Mouse (Mus musculus) midbrain, embryonic 10.5 days (tissue): Measurements from ENCODE around the gene Hnrnpc. TPM values are rescaled to one million over a fixed set of nuclear protein-coding genes. Genes with fewer than 3 reads are reported as not detected.

Experiments used
- DNase-seq: peaks from one replicate; pipeline ENCODE4 v3.0.0-alpha.2; 2017; ENCODE audit warnings: low spot score
- H3K27ac ChIP-seq: fragments of 300-500 bp; sonication (generic); replicated peaks from 2 replicates; pipeline ENCODE4 v1.5.1; 2016; ENCODE audit warnings: mild to moderate bottlenecking
- H3K27me3 ChIP-seq: fragments of 300-500 bp; sonication (generic); 2 replicates; pipeline ENCODE4 v1.6.1; 2016; ENCODE audit warnings: low read depth, mild to moderate bottlenecking; ENCODE audit not compliant: poor library complexity, severe bottlenecking
- H3K36me3 ChIP-seq: fragments of 300-500 bp; sonication (generic); 2 replicates; pipeline ENCODE4 v1.6.1; 2016; ENCODE audit warnings: mild to moderate bottlenecking, moderate library complexity
- H3K4me1 ChIP-seq: fragments of 300-500 bp; sonication (generic); 2 replicates; pipeline ENCODE4 v1.6.1; 2016
- H3K4me3 ChIP-seq: fragments of 300-500 bp; sonication (generic); 2 replicates; pipeline ENCODE4 v1.5.1; 2016; ENCODE audit warnings: mild to moderate bottlenecking, moderate library complexity
- H3K9me3 ChIP-seq: fragments of 300-500 bp; sonication (generic); replicated peaks from 2 replicates; pipeline ENCODE4 v1.6.1; 2016; ENCODE audit warnings: mild to moderate bottlenecking
- WGBS: fragments of 180-500 bp; shearing (Covaris S2); methylation state at CpG from one replicate; pipeline ENCODE4 v1.1.7; 2016; 5-methylcytosine and 5-hydroxymethylcytosine counted together
- polyA plus RNA-seq: library from polyadenylated mRNA; unstranded; fragments of >200 nt; fragmentation: Nextera tagmentation; extraction: Ambion mirVana; gene quantifications from 2 replicates; pipeline ENCODE4 v1.2.1, GENCODE M21; 2016

The Hnrnpc gene
- 876 and 930 TPM in 2 replicates for polyA plus RNA-seq

DNA sequence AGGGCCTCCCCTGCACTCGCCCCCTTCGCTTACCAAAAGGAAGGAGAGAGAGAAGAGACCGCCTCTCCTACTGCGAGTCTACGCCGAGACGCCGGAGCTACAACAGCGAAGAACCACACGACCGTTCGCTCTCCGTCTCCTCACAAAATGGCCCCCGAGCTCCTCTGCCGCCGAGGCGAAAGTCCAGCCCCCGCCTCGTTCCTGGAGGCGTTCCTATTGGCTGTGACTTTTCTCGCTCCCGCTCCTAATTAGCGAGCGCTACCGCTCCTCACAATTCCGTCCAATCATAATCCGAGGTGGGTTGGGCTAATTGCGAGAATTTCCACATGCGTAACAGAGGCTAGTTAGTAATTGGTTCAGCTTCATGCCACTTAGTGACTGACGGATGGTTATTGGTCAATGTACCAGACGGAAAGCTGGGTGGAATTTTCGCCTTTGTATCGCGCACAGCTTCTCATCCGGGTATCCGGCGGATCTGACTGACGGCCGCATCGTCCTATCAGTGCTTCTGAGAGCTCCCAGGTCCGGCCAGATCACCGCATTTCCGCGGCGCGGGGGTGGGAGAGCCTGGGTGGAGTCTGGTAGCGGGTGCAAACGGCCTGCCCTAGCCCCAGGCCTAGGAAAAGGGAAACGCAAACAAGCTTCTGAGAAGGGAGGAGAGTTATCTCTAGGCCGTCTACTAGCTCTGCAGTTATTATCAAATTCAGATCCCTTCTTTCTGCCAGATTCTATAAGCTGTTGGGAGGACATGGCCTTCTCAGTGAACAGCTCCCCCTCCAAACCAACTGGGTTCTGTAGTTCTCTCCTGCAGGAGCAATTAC is at the start of gene Hnrnpc:
TSS of gene Hnrnpc (minus strand) at position 173 of the 821 bp plus-strand sequence.
- Histone ChIP-seq H3K4me3 (peak within 1 kb of the TSS; percentile 95), H3K27ac (peak within 1 kb of the TSS; percentile 99), H3K9me3 (no peaks in the 10 kb centered on the region), H3K36me3 (peaks cover 29% of the 10 kb centered on the region), H3K4me1 (peaks cover 44% of the 10 kb centered on the region), H3K27me3 (no peaks in the 10 kb centered on the region)
- WGBS: under 1% methylated on average over 50 of the region's 50 CpGs
- DNase-seq: peak; percentile 100

DNA sequence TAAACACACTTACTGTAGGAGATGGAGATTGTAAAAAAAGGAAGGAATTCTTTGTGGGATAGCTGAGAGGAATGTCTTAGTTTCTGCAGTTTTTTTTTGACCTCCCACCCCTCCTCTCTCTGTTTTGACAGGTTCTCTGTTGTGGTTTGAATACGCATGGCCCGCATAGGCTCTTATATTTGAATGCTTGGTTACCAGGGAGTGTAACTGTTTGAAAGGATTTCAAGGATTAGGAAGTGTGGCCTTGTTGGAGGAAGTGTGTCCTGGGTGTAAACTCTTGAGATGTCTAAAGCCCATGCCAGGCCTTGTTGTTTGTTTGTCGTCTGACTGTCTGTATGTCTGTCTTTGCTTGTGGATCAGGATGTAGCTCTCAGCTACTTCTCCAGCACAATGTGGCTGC is 48.8 kb upstream of the Hnrnpc start:
- no peak overlapping the region for H3K4me3 ChIP-seq
- peaks cover 16% of the 10 kb centered on the region for H3K4me1 ChIP-seq
- no peaks in the 10 kb centered on the region for H3K27me3 ChIP-seq
- no peaks in the 10 kb centered on the region for H3K9me3 ChIP-seq
- DNase-seq: no peak
- peaks cover 4% of the 10 kb centered on the region for H3K36me3 ChIP-seq
- no peak overlapping the region for H3K27ac ChIP-seq
- WGBS: 51% methylated on average over 3 of the region's 3 CpGs

DNA sequence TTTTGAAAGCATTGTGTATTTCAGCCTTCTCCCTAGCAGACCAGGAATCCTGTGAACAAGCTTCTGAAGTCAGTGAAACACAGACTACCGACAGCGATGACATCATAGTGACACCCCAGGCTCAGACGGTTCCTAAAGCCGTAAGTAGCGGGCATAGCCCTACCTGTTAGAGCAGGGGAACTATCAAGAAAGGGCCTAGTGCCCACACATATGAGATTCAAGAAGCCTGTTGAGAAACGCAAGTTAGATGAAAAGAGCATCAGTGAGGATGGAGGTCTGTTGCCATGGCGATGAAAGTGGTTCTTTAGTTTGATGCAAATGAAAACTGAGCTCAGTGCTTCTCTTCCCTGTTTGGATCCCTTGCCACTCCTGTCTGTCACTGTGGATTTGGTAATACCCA is 48.4 kb upstream of the Hnrnpc start:
- Histone ChIP-seq H3K9me3 (no peaks in the 10 kb centered on the region), H3K27me3 (no peaks in the 10 kb centered on the region), H3K4me3 (peak overlapping the region; percentile 26; the same call in 1 of the 2 replicates), H3K4me1 (peaks cover 16% of the 10 kb centered on the region), H3K36me3 (no peaks in the 10 kb centered on the region), H3K27ac (no peak overlapping the region)
- 39% methylated on average over 7 of the region's 7 CpGs for WGBS
- DNase-seq: peak; percentile 21

DNA sequence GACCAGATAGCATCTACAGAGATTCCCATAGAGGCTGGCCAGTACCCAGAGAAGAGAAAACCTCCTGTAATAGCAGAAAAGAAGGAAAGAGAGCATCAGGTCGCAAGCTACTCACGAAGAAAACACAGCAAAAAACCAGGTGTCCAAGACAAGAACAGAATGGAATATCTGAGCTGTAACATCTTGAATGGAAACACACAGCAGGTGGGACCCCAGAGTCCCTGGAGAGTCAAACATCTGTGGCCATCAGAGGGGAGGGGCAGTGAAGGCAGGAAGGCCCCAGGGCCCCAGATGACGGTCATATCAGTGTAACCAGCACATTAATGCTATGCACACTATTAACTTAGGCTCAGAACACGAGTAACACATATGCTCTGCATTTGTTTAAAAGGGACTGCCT is 46.1 kb upstream of the Hnrnpc start:
- Histone ChIP-seq H3K4me3 (no peak overlapping the region), H3K9me3 (no peaks in the 10 kb centered on the region), H3K27ac (no peak overlapping the region), H3K27me3 (no peaks in the 10 kb centered on the region), H3K4me1 (peaks cover 16% of the 10 kb centered on the region), H3K36me3 (no peaks in the 10 kb centered on the region)
- DNase-seq: no peak
- 73% methylated on average over 4 of the region's 4 CpGs for WGBS

DNA sequence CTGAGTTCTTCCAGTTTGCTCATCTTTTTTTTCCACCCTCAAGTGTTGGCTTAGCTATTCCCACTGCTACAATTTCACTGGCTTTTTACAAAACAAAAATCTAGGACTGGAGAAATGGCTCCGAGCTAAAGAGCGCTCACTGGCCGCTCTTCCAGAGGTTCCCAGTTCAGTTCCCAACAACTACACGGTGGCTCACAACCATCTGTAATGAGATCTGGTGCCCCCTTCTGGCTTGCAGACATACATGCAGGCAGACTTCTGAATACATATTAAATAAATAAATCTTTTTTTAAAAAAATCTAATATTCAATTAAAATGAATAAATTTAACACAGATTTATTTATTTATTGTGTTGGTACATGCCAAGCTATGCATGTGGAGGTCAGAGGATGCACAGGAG is 42.7 kb upstream of the Hnrnpc start:
- H3K4me3 ChIP-seq: no peak overlapping the region
- no peak for DNase-seq
- H3K4me1 ChIP-seq: no peaks in the 10 kb centered on the region
- no peak overlapping the region for H3K27ac ChIP-seq
- WGBS: 58% methylated on average over 4 of the region's 4 CpGs
- no peaks in the 10 kb centered on the region for H3K9me3 ChIP-seq
- no peaks in the 10 kb centered on the region for H3K27me3 ChIP-seq
- H3K36me3 ChIP-seq: no peaks in the 10 kb centered on the region

DNA sequence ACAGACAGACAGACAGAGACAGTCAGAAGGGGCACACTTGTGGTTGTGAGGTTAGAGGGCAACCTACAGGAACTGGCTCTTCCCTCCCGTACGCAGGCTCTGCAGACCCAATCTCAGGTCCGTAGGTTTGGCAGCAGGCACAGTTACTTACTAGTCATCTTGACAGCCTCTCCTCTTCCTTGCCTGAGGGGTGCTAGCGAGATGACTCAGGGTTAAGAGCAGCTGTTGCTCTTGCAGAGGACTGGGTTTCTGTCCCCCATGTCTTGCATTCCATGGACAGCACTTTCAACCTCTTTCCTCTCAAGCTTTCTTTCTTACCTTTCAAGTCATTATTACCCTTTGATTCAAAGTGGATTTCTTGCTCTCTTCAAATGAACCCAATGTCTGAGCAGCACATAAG is 40.3 kb upstream of the Hnrnpc start:
- DNase-seq: no peak
- H3K4me3 ChIP-seq: no peak overlapping the region
- WGBS: 84% methylated on average over 4 of the region's 4 CpGs
- H3K4me1 ChIP-seq: no peaks in the 10 kb centered on the region
- no peak overlapping the region for H3K27ac ChIP-seq
- H3K36me3 ChIP-seq: no peaks in the 10 kb centered on the region
- no peaks in the 10 kb centered on the region for H3K9me3 ChIP-seq
- no peaks in the 10 kb centered on the region for H3K27me3 ChIP-seq

DNA sequence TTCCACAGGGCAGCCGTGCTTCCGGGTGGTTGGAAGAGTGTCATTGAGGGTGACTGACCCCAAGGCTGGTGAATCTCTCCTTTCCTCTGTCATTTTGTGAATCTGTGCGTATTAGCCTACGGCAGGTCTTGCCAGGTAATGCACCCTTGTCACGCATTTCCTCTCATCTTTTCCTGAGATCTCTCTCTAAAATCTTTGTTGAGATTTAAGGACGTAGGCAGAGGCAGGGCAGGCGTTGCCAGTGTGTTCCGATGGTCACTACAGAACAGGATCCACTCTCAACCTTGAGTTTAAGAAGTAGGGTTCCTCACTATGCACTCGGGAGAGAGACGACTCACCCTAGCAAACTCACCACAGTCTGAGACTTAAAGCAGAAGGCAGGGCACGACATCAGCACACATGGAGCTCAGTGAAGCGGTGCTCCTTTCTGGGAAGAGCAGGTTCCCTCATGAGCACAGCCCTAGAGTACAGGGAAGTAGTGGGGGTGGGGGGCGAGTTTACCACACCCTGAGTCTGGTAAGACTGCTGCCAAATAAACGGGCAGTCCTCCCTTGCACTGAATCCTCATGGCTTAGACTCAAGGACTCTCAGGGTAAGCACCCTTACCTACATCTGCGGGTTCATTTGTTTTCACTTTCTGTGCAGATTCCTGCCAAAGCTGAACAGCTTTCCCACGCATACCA is 37.8 kb upstream of the Hnrnpc start:
- DNase-seq: no peak
- H3K4me1 ChIP-seq: no peaks in the 10 kb centered on the region
- no peaks in the 10 kb centered on the region for H3K36me3 ChIP-seq
- no peaks in the 10 kb centered on the region for H3K9me3 ChIP-seq
- no peak overlapping the region for H3K27ac ChIP-seq
- no peak overlapping the region for H3K4me3 ChIP-seq
- H3K27me3 ChIP-seq: no peaks in the 10 kb centered on the region
- WGBS: 80% methylated on average over 16 of the region's 16 CpGs

DNA sequence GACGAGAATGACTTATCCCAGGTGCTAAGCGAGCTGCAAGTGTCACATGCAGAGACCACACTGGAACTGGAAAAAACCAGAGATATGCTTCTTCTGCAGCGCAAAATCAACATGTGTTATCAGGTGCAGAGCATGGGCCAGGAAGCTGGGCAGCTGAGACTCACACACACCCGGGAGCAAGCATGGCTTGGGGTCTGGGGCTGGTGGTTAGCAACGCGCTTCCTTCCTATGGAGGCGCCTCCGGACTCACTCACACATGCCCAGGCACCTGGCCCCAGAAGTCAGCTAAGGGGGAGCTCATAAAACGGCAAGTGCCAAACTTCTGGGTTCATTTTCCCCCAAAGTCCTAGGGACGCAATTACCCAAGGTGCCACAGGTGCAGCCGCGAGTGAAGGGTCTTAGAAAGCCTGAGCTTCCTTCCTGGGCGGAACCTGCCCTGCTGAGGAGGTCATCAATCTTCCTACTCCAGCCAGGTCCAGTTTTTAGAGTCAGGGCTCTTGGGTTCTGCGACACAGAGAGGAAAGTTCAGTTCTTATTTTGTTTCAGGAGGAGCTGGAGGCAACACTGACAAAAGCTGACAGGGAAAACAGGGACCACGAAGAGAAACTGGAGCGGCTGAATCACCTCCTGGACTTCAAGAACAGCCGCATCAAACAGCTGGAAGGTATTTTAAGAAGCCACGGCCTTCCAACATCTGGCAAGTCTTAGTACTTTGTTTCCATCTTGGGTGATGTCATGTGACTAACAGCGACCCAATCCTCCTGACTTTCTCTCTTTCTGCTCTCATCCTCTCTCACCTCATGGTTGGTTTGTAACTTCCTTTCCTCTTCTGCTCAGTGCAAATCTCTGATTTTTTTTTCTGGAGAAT is 37.0 kb upstream of the Hnrnpc start:
- Histone ChIP-seq H3K9me3 (no peaks in the 10 kb centered on the region), H3K27me3 (no peaks in the 10 kb centered on the region), H3K27ac (no peak overlapping the region), H3K36me3 (no peaks in the 10 kb centered on the region), H3K4me1 (no peaks in the 10 kb centered on the region), H3K4me3 (no peak overlapping the region)
- WGBS: 69% methylated on average over 19 of the region's 19 CpGs
- DNase-seq: no peak

DNA sequence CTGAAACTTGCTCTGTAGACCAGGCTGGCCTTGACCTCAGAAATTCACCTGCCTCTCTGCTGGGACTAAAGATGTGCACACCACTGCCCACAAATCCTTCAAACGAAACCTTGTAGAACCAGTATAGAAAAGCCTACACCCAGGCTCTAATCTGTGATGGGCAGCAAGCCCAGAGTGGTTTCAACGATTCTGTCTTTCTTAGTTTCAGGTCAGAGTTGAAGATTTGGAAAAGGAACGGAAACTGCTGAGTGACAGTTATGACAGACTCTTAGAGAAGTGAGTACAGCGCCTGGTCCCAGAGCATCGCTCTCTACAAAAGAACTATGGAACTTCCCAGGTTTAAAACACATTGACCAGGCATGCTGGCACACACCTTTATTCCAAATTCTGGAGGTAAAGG is 29.8 kb upstream of the Hnrnpc start:
- H3K9me3 ChIP-seq: no peaks in the 10 kb centered on the region; the same call in 1 of the 2 replicates
- 87% methylated on average over 5 of the region's 5 CpGs for WGBS

DNA sequence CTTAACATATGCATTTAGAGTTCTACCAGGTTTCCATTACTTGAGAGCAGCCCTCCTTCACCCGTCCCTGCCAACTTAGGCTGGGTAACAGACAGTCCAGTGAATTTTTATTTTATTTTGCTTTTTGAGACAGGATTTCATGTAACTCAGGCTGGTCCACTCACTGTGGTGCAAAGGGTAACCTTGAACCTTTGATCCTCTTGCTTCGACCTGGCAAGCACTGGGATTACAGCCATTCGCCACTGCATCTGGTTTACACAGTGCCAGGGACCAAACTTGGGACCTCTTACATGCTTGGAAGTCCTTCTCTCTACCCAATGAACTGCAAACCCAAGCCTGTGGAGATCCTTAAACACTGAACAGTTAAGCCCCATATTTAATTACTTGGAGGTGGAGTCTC is 20.8 kb upstream of the Hnrnpc start:
- DNase-seq: no peak
- Histone ChIP-seq H3K27me3 (peaks cover 17% of the 10 kb centered on the region), H3K4me1 (0 out of 2 replicates have a peak, but pooled peaks cover 1% of the 10 kb centered on the region), H3K27ac (no peak overlapping the region), H3K9me3 (no peaks in the 10 kb centered on the region), H3K4me3 (no peak overlapping the region), H3K36me3 (no peaks in the 10 kb centered on the region)
- 91% methylated on average over 3 of the region's 3 CpGs for WGBS

More for the DNA sequence above, 29.8 kb upstream of the Hnrnpc start:
- Histone ChIP-seq H3K4me3 (no peak overlapping the region), H3K27me3 (no peaks in the 10 kb centered on the region), H3K4me1 (no peaks in the 10 kb centered on the region), H3K27ac (no peak overlapping the region), H3K36me3 (no peaks in the 10 kb centered on the region)
- no peak for DNase-seq

DNA sequence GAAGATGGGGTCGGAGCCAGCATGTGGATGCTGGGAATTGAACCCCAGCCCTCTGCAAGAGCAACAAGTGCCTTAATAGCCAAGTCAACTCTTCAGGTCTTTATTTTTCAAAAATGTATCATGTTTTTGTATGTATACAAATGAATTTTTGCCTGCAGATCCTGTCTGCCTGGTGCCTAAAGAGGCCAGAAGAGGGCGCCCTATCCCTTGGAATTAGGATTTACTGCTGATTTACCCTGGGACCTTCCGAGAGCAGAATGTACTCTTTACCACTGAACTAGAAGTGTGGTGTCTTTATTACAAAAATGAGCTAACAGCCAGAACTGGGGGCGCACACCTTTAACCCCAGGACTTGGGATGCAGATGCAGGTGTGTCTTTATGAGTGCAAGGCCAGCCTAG is 20.1 kb upstream of the Hnrnpc start:
- Histone ChIP-seq H3K4me1 (peaks cover 8% of the 10 kb centered on the region), H3K27ac (no peak overlapping the region), H3K4me3 (no peak overlapping the region), H3K36me3 (no peaks in the 10 kb centered on the region), H3K9me3 (no peaks in the 10 kb centered on the region), H3K27me3 (peaks cover 17% of the 10 kb centered on the region)
- DNase-seq: peak; percentile 65
- WGBS: 24% methylated on average over 4 of the region's 4 CpGs

DNA sequence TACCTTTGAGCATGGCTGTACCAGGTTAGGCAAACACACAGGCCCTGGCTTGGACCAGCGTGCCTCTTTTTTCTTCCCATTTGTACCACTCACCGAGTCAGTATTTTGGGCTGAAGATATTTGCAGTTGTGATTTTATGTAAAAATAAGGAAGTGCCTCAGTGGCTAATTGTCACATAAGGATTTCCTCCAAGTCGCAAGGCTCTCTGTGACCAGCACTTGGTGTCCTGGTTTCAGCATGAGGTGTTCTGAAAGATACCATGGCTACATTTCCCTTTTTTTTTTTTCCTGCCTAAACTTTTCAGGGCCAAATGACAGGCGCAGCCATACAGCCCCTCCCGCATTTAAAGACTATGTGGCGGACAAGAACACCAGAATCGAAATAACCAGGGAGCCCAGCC is 16.3 kb upstream of the Hnrnpc start:
- no peaks in the 10 kb centered on the region for H3K36me3 ChIP-seq
- H3K27ac ChIP-seq: no peak overlapping the region
- no peaks in the 10 kb centered on the region for H3K9me3 ChIP-seq
- WGBS: 66% methylated on average over 7 of the region's 7 CpGs
- H3K4me1 ChIP-seq: peaks cover 14% of the 10 kb centered on the region
- H3K4me3 ChIP-seq: 0 out of 2 replicates have a peak overlapping the region, but pooled peaks have one; percentile 70
- peaks cover 17% of the 10 kb centered on the region for H3K27me3 ChIP-seq
- no peak for DNase-seq
